Mouse (Mus musculus): Measurements from ENCODE around the gene Ick.
"Not testable (repeated sequence)": the region's sequence is repeated elsewhere in the genome, so short reads cannot be mapped to it uniquely, and the experiment has no call there.

The Ick gene

DNA sequence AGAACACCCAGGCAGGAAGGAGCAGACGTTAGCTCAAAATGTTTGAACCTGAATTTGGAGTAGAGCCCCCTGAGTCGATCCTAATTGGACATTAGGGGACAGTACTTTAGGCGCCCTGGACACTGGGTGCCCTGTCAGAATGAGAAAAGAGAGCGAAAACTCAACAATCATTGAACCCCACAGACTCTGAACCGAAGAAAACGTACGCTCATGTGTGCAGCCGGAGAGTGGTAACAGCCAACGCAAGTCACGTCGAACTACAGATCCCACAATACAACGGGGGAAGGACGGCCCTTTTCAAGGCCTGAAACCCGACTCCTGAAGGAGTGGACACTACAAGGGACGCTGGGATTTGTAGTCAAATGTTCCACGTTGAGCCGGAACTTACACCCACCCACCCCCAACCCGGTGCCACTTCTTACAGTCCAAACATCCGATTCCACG lies at the start of gene Ick, which contains the start of gene Fbxo9:
TSS of gene Ick (plus strand) at position 397 of the 444 bp plus-strand sequence.
TSS of gene Fbxo9 (minus strand) at position 270 of the 444 bp plus-strand sequence.
- DNase-seq, result peak; percentile 86

DNA sequence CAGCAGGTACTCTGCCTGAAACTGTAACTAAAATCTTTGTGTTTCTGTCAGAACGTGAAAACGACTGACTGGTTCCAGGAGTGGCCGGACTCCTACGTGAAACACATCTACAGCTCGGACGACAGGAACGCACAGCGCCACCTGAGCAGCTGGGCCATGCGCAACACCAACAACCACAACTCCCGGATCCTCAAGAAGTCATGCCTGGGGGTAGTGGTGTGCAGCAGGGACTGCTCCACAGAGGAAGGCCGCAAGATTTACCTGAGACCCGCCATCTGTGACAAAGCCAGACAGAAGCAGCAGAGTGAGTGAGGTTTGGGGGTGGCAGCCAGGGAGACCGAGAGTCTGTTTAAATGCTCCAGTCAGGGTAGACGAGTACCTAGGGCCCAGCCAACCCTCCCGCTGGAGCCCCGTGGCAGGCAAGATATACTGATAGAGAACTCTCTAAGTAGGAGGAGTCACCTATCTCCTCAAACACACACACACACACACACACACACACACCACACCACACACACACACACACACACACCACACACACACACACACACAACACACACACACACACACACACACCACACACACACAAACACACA lies 49.4 kb upstream of the Ick start:
- no peak for DNase-seq

DNA sequence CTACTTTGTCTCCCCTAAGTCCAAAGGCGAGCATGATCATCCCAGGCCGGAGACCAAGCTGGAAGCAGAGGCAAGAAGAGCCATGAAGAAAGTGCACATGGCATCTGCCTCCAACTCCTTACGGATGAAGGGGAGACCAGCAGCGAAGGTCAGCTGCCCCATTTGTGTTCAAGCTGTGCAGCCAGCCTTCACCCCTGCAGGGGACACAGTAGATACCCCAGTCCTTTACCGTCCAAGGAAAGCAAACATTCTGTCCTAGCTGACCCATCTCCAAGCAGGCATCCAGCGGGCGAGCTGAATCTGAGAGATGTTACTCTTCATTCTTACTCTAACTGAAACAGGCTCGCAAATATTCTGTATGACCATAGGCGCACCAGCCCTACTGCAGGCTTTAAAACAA lies 46.6 kb upstream of the Ick start:
- no peak for DNase-seq

DNA sequence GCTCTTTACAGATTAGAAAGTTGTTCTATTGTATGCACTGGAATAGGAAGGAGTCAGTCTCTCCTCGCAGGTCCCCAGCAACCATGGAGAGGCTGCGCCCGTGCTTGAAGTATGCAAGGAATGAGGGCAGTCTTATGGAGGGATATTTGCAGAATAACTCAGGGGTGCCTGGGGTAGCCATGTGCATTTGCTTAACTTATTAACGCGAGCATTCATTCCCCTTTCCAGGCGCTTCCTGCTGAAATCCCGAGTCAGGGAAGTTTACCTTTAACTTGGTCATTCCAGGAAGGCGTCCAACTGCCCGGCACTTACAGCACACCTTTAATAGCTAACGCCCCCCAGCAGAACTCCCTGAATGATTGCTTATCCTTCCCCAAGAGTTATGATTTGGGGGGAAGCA lies 44.9 kb upstream of the Ick start:
- no peak for DNase-seq

DNA sequence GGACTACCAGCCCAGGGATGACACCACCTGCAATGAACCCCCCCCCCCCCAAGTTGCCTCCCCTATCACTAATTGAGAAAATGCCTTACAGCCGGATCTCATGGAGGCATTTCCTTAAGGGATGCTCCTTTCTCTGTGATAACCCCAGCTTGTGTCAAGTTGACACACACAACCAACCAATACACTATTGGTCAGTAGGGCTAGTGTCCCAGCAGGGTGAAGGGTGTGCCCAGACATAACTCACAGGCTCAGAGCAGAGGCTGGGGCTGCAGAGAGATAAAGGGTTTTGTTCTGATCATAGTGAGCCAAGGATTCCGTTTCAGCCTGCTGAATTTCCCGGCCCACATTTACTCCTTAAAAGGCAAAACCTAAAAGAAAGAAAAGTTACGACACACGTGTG lies 38.5 kb upstream of the Ick start:
- DNase-seq, result no peak

DNA sequence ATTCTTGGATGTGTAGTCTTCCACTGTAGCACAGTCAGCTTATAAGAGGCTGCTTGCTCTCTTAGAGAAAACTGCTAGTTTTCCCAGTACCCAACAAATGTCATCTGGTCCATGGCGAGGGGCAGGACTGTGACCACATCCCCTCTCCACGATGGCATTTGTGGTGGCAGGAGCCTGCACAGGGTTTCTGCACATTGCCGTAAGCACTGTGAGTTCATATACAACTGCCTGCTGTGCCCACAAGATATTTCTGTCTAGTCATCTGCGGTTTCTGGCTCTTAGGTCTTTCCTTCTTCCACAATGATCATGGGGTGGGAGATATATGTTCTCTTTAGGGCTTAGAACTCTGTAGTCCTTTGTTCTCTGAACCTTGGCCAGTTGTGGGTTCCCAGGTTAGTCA lies 37.4 kb upstream of the Ick start:
- no peak for DNase-seq

DNA sequence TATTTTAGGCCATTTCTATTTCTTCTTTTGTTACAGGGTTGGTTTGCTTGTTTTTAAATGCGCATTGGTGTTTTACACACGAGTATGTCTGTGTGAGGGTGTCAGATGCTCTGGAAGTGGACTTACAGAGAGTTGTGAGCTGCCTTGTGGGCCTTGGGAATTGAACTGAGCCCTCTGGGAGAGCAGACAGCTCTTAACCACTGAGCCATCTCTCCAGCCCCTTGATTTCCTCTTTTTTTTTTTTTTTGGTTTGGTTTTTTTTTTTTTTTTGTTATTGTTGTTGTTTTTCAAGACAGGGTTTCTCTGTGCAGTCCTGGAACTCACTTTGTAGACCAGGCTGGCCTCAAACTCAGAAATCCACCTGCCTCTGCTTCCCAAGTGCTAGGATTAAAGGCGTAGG lies 35.7 kb upstream of the Ick start:
- not testable (repeated sequence) for DNase-seq

DNA sequence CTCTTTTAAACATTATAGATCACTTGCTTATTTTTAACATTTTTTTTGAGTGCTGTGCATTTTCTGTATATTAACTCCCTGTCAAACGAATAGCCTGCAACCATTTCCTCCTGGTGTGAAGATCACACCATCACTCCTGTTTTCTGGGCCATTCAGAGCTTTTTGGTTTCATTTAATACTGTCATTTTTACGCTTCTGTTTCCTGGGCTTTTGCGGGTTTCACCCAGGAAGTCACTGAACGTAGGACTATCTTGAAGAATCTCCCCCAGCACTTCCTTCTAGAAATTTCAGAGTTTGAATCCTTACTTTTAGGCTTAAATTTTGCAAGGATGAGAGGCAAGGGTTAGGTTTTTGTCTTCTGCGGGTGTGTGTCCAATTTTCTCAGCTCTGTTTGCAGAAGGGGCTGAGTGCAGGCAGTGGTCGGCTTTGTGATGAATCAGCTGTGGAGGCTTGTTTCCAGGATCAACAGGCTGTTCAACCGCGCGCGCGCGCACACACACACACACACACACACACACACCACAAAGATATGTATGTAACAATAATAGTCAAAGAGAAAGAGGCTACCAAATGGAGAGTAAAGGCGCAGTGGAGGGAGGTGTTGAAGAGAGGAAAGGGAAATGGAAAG lies 35.2 kb upstream of the Ick start:
- DNase-seq, result no peak

DNA sequence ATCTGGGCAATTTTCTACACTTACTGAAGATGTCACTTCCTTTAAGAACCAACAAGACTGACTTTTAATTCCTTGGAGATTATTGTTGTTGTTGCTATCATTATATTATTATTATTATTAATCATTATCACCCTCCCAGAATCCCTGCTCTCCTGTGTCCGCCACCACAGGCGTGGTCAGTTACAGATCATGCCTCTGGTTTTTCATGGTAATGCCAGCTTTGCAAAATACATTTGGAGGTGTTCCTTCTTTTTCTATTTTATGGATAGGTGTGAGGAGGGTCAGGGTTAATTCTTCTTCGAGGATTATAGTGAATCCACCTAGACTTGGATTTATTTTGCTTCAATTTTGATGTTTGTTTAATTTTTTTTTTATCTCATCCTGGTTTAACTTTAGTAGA lies 33.7 kb upstream of the Ick start:
- no peak for DNase-seq

DNA sequence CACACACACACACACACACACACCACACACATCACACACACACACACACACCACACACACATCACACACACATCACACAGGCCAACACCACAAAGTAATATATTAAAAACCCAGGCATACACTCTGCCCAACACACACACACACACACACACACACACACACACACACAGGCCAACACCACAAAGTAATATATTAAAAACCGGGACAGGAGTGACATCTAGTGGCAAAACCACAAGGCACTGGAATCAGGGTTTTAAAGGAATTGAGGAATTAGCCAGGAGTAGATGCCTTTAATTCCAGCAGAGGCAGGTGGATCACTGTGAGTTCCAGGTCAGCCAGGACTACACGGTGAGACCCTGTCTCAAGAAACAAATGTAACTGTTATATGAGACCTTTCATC lies 30.8 kb upstream of the Ick start:
- no peak for DNase-seq

DNA sequence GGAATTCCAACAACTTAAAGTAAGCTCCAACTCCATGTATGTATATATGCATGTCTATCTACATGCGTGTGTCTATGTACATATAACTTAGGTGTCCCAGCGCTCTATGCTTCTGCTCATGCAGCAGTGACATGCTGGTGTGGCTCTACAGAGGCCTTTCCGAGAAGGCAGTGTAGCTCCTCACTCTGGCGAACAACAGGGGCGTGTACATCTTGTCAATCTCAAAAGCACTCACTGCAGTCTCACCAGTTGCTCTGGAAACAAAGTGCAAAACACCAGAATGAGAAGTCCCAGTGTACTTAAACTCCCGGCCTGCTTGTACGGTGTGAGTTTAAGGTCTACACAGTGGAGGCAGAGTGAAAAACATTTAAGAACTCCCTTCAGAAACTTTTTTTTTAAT lies 27.2 kb upstream of the Ick start:
- no peak for DNase-seq

DNA sequence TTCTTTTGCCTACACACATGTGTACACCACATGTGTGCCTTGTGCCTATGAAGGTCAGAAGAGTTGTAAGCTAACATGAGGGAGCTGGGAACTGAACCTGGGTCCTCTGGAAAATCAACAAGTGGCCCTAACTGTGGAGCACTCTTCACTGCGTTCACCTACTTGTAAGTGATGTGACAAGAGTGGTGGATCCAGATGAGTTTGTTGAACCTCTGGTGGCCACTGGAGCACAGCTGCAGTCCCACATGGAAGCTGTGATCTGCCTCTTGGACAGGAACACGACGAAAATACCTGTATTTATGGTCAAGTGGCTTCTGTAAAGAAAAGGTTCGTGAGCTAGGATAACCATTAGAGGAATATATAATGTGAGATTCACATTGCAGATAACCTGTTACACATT lies 24.7 kb upstream of the Ick start:
- DNase-seq, result no peak

DNA sequence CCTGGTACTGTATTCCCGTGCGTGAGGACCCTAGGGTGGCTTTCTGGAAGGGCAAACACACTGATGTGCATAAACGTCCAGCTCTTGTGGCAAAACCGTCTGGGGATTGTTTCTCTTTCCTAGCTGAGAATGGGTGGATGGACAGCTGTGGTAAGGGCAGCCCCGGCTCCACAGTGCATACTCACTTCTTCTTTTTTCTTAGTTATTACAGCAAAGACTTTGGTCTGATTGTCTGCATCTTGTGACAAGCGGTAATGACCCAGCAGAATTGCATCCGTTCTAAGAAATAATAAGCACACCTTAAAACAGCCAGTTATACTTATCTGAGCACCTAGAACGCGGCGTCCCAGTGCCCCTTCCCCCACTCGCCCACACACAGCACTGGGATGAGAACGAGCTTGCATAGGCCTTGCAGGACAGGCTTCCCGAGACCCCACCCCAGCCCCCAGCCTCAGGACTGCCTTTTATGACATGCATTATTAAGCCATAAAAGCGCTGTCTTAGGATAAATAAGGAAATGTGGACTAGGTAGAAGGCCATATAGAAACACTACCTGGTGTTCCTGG lies 23.2 kb upstream of the Ick start:
- no peak for DNase-seq

DNA sequence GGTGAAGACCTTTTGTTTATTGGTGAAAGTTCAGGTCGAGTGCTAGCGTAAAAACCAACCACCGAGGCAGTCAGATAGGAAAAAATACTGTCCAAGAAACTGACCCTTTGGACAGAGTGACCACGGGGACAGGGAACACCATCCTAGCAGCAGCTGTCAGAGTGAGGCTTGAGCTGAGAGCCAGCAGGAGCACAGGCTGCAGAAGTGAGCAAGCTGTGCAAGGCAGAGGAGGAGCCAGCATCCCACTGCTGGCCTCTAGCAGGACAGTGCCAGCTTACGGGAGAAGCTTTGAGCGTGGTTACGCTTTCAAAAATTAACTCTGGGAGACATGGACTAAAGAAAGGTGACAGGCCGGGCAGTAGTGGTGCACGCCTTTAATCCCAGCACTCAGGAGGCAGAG lies 21.2 kb upstream of the Ick start:
- DNase-seq, result no peak

DNA sequence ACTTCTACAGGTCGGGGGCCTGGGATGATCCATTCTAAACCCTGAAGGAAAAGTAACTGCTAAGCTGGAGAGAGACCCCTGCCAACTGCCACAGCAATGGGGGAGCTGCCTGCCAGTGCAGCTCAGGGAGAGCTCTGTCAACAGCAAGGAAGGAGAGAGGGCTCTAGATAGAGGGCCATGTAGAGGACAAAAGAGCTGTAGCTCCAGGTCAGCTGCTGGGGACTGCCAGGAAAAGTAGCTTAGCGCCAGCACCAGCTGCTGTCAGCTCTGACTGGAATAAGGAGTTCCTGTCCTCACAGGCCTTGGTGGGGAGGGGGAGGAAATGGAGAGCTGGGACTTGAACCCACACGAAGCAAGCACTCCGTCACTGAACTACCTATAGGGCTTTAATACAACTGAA lies 20.5 kb upstream of the Ick start:
- no peak for DNase-seq

DNA sequence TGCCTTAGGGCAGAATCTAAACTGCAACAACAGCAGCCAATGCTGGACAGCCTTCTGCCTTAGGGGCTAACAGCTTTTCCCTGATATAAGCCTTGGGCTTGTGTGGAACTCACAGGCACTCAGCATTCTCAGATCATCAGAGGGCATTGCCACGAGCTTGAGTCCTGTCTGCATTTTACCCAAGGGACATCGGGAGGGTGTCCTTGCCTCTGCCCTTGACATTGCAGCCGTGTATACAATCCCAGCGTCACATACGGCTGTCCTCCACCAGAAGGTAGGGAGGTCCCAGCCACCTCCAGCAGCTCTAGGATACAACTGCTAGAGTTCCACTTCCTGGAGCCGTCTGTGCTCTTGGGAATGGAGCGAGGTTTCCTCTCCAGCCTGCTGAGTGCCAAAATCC lies 20.0 kb upstream of the Ick start:
- no peak for DNase-seq

DNA sequence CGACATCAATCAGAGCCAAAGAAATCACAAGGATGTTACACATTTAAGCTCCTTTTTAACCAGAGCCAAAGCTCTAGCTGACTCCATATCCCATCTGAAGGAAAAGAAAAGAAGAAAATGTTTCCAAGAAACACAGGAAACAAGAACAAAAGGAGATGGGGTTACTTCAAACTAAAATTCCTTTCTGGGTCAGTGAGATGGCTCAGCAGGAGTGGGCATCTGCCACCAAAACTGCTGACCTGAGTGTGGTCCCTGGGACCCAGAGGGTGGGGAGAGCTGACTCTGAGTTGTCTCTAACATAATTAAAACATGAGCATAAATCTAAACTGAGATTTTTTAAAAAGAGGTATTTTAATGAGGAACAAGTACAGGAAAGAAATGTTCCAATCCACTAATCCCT lies 19.1 kb upstream of the Ick start:
- DNase-seq, result no peak

DNA sequence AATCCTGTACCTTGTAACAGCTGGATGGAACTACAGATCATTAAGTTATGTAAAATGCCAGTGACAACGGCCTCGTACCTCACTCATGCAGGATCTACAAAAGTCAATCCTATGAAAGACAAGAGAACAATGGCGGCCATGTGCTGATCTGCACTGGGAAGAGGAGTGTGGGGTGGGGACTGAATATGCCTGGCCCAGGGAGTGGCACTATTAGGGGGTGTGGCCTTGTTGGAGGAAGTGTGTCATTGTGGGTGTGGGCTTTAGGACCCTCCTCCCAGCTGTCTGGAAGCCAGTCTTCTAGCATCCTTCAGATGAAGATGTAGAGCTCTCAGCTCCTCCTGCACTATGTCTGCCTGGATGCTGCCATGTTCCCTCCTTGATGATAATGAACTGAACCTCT lies 18.4 kb upstream of the Ick start:
- no peak for DNase-seq

DNA sequence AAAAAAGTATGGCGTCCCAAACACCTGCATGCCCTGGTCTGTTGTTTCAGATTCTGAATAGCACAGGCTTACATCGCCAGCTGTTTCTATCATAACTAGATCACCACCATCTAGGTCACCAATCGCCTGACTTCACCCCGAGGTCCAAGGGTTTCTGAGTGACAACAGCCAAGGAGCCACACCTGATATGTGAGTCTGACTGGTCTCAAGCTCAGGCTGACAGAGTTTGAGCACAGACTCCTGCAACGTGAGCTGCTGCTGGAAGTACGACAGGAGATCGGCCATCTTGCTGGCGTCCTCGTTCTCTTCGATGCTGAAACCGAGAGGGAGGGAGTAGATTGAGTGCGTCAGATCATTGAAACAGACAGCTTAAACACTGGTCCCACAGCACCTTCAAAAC lies 13.3 kb upstream of the Ick start:
- no peak for DNase-seq

DNA sequence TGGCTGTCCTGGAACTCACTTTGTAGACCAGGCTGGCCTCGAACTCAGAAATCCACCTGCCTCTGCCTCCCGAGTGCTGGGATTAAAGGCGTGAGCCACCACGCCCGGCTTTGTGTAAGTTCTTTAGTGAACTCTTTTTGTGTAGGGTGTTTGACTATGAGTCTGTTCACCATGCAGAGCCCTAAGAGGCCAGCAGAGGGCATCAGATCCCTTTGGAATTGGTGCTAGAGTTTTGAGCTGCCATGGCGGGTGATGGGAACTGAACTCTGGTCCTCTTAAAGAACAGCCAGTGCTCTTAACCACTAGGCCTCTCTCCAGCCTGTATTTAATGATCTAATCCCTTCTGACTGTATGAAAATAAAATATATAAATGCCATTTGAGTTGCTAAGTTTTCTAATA lies 12.6 kb upstream of the Ick start:
- DNase-seq, result no peak

DNA sequence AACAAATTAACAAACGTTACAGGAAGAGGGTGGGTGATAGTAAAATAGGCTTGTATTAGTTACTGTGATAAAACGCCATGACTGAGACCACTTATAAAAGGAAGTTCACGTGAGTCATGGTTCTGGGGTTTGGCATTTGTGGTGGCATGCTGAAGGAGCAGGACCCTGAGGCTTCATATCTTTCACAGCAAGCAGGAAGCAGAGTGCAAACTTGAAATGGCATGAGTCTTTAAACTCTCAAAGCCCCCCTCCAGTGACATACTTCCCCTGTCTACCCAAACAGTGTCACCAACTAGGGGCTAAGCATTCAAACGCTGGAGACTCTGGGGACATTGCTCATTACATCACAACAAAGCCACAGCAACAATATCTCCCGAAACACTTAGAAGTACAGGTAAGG lies 8.0 kb upstream of the Ick start:
- no peak for DNase-seq

DNA sequence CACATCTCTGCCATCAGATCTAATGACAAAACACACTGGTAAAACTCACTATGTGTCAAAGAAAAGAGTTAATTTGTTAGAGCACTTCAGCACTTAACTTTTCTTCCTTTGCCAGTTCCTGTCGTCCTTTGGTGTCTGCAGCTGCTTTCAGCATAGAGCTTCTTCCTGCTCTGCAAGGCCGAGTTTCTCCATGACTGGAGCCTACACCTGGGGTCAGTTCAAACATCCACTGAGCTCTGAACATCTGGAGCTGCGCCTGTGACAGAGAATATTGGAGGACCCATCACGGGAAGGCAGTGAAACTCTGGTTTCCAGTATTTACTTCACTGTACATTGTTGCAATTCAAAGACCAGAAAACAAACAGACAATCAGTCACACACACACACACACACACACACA lies 7.6 kb upstream of the Ick start:
- DNase-seq, result no peak

DNA sequence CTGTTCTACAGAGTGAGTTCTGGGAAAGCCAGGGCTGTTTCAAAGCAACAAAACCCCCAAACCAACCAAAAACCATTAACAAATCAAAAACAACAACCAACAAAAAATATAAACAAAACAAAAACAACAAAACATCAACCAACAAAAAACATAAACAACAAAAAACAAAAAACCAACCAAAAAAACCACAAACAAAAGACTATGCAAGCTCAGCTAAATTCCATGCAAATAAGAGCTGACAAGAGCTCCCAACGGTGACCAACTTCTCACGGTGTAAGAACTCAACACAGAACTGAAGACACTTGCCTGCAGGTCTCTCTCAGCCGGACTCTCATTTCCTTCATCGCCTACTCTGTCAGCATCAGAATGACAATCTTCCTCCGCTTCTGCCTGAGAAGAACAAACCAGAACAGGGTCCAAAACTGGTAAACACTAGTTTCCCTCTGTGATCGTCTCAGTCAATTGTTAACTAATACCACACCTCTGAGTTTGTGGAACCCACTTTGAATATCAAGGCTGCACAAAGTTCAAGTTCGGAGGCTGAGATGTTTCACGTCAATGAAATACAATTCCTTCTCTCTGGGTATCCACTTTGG lies 4.9 kb upstream of the Ick start:
- no peak for DNase-seq

DNA sequence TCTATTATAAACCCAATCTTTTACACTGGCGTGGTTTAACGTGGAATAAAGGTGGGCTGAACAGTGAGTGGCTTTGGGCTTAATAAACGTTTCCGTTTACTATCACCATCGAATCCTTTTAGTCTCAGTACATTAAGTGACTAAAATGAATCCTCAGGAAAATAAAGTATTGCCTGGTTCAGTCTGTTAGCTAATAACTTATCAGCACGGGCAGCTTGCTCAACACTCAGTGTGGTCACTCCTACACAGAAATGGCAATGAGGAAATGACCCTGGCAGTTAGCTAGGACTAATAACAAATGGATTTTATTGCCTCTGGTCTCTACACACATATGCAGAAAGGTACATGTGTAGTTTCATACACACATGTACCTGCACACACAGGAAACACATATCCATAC lies 4.0 kb upstream of the Ick start:
- DNase-seq, result no peak

DNA sequence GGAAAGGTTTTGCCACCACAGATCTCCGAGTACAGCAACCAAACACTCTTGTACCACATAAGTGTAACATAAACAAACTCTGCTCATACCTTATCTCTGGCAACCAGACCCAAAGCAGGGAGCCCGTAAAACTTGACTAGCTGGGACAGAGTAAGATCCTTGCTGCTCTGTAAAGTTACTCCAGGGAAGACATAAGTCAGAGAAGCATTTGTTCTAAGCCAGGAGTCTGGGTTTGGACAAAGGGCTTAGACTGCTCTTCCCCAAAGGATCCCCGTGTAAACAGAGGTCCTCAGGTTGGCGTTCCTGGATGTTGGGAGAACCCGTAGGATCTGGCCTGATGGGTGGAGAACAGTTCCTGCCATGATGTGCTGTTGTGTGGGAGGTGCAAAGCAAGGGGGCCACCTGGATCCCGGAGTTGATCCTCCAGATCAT lies 3.5 kb upstream of the Ick start:
- no peak for DNase-seq
